Mouse (Mus musculus) adrenal gland, postnatal 4 days (tissue): ENCODE data around the gene Cdkl2. TPM values are rescaled to one million over a fixed set of nuclear protein-coding genes. Genes with fewer than 3 reads are reported as not detected.

Source experiments
- DNase-seq, 2 experiments: peaks; one replicate each; pipeline ENCODE4 v3.0.0; 2021 to 2022; ENCODE audit warnings: low spot score in 2 of 2, mixed read lengths in 2 of 2
- long read RNA-seq, 2 experiments: library from polyadenylated mRNA; stranded (forward); transcript quantifications; one replicate each; pipeline ENCODE4 v2.0.0; 2021
- total RNA-seq, 2 experiments: library from RNA; stranded (reverse); gene quantifications; 2 replicates each; pipeline ENCODE4 v1.2.3; 2021

Cdkl2 gene
- 1 to 10 TPM; 5.6 to 7.5 TPM for total RNA-seq
- long read RNA-seq, experiment 1, partial matches to known transcripts: 0 of 2 reads
- long read RNA-seq, experiment 1, other reads (novel, unspliced or antisense): 2 of 2 reads
- long read RNA-seq, experiment 2, full-length matches to known transcripts: 6 of 9 reads
- long read RNA-seq, experiment 2, partial matches to known transcripts: 2 of 9 reads
- long read RNA-seq, experiment 2, other reads (novel, unspliced or antisense): 1 of 9 reads

- DNase-seq: no peak
Observed at GRCm38 (mm10) chr5:92043783-92044182, at the start of gene Cdkl2. Cdkl2 (minus strand) TSS chr5:92043883.

GRCm38 (mm10) chr5:92087469-92087868 lies 43.8 kb upstream of the Cdkl2 start:
- no peak for DNase-seq

- DNase-seq: no peak
Observed at GRCm38 (mm10) chr5:92085821-92086550, 42.3 kb upstream of the Cdkl2 start.

- DNase-seq: no peak
Observed at GRCm38 (mm10) chr5:92085246-92085645, 41.6 kb upstream of the Cdkl2 start.

- peak; percentile 93 to 97 for DNase-seq
Observed at GRCm38 (mm10) chr5:92083417-92084038, 39.8 kb upstream of the Cdkl2 start, which contains the start of gene G3bp2. G3bp2 (minus strand) TSS chr5:92083719.

GRCm38 (mm10) chr5:92082821-92083401 lies 39.2 kb upstream of the Cdkl2 start:
- peak; percentile 42 to 61 for DNase-seq

GRCm38 (mm10) chr5:92081326-92081725 lies 37.6 kb upstream of the Cdkl2 start:
- DNase-seq: no peak

GRCm38 (mm10) chr5:92080400-92080799 lies 36.7 kb upstream of the Cdkl2 start:
- no peak for DNase-seq

- no peak for DNase-seq
Observed at GRCm38 (mm10) chr5:92079304-92079703, 35.6 kb upstream of the Cdkl2 start.

- no peak for DNase-seq
Observed at GRCm38 (mm10) chr5:92078751-92079150, 35.1 kb upstream of the Cdkl2 start.

GRCm38 (mm10) chr5:92076273-92076672 lies 32.6 kb upstream of the Cdkl2 start:
- no peak for DNase-seq

GRCm38 (mm10) chr5:92074061-92074460 lies 30.4 kb upstream of the Cdkl2 start:
- DNase-seq: no peak

- no peak for DNase-seq
Observed at GRCm38 (mm10) chr5:92063192-92063591, 19.5 kb upstream of the Cdkl2 start.

- DNase-seq: no peak
Observed at GRCm38 (mm10) chr5:92052866-92053265, 9.2 kb upstream of the Cdkl2 start.

- DNase-seq: no peak
Observed at GRCm38 (mm10) chr5:92050419-92050818, 6.7 kb upstream of the Cdkl2 start.

- DNase-seq: peak; percentile 79 to 83
Observed at GRCm38 (mm10) chr5:92042377-92043348, 1.0 kb downstream of the Cdkl2 start.

GRCm38 (mm10) chr5:92019960-92020359 lies 23.7 kb downstream of the Cdkl2 start:
- no peak for DNase-seq

GRCm38 (mm10) chr5:92011756-92012155 lies 31.9 kb downstream of the Cdkl2 start:
- DNase-seq: no peak

- DNase-seq: no peak
Observed at GRCm38 (mm10) chr5:92009827-92010226, 33.9 kb downstream of the Cdkl2 start.

- DNase-seq: no peak
Observed at GRCm38 (mm10) chr5:92003011-92003410, 40.7 kb downstream of the Cdkl2 start.

- no peak for DNase-seq
Observed at GRCm38 (mm10) chr5:92000770-92001169, 42.9 kb downstream of the Cdkl2 start.
